ENCODE assay signal across 8 mouse cellular contexts in genomic region chr4:45083487-45083886, GRCm38 (mm10). TPM values are rescaled to one million over a fixed set of nuclear protein-coding genes. Genes with fewer than 3 reads are reported as not detected.
DNase-seq lines count a peak whose midpoint lies in the region; ATAC-seq lines count a peak whose summit lies in the region.

No protein-coding gene starts in this region.

- peak; percentile 21 for DNase-seq in 416B (ENCODE audit: low read depth)
- peak; percentile 30 for DNase-seq in fibroblast of lung, adult 2 months (ENCODE audit: low read depth)
- DNase-seq in layer of hippocampus, postnatal 25 days (ENCODE audit: extremely low spot score in 1 of 2, low spot score in 1 of 2): peak; percentile 11 to 22
- DNase-seq in testis, postnatal 10 days (ENCODE audit: low spot score): no peak
- no peak for DNase-seq in gastrocnemius, postnatal 36 days

- H3K36me3 ChIP-seq in erythroblast, embryonic 14.5 days (ENCODE audit: control insufficient read depth): peaks cover 13% of the 10 kb centered on the region
- H3K36me3 ChIP-seq in neural tube, embryonic 14.5 days (ENCODE audit: control insufficient read depth, insufficient read depth, low read length): no peaks in the 10 kb centered on the region

- 1% methylated on average over 8 of the region's 8 CpGs for WGBS in neural tube, embryonic 14.5 days

- H3K4me1 ChIP-seq in erythroblast, embryonic 14.5 days (ENCODE audit: control insufficient read depth): peaks cover 68% of the 10 kb centered on the region
- 0 out of 2 replicates have a peak, but pooled peaks cover 4% of the 10 kb centered on the region for H3K4me1 ChIP-seq in neural tube, embryonic 14.5 days (ENCODE audit: control insufficient read depth, insufficient read depth, low read length)

- H3K9ac ChIP-seq in neural tube, embryonic 14.5 days (replicated peaks; ENCODE audit: low read depth, low read length): peak overlapping the region; percentile 93; the same call in 1 of the 2 replicates

- no peak for ATAC-seq in erythroblast, adult 5-6 weeks (replicated peaks; ENCODE audit: low FRiP score, poor library complexity, severe bottlenecking)
- no peak for ATAC-seq in neural tube, embryonic 14.5 days (ENCODE audit: low read depth)

- no peaks in the 10 kb centered on the region for H3K27me3 ChIP-seq in erythroblast, embryonic 14.5 days (ENCODE audit: control insufficient read depth)
- no peaks in the 10 kb centered on the region; the same call in 1 of the 2 replicates for H3K27me3 ChIP-seq in neural tube, embryonic 14.5 days (ENCODE audit: control insufficient read depth, insufficient read depth, low read length)

- intact Hi-C loops in gastrocnemius, postnatal 36 days (cut with DNase I): no loop called here

- H3K4me2 ChIP-seq in neural tube, embryonic 14.5 days (ENCODE audit: low read depth, low read length): peak overlapping the region; percentile 69

- H3K4me3 ChIP-seq in erythroblast, embryonic 14.5 days (replicated peaks): peak overlapping the region; percentile 88
- H3K4me3 ChIP-seq in neural tube, embryonic 14.5 days (ENCODE audit: low read depth, low read length): peak overlapping the region; percentile 97

- peaks cover 2% of the 10 kb centered on the region; the same call in 1 of the 2 replicates for H3K9me3 ChIP-seq in erythroblast, embryonic 14.5 days (ENCODE audit: control insufficient read depth, low read length)
- H3K9me3 ChIP-seq in neural tube, embryonic 14.5 days (ENCODE audit: control insufficient read depth, low read length): no peaks in the 10 kb centered on the region

- no peak overlapping the region; the same call in 1 of the 2 replicates for H3K27ac ChIP-seq in neural tube, embryonic 14.5 days (ENCODE audit: low read depth, low read length)

RNA-seq across cellular contexts. Expression of gene Fbxo10, which starts 0.9 kb away (rescaled TPM):
- polyA plus RNA-seq in erythroblast, embryonic 14.5 days (2012): 0.60 and 0.71 TPM in 2 replicates
- 2.1 and 7.1 TPM in 2 replicates for total RNA-seq in erythroblast, adult 5-6 weeks (2015; ENCODE audit: low replicate concordance)
- total RNA-seq in erythroblast, adult 5-6 weeks (2017; ENCODE audit: low replicate concordance): 4.0 and 5.5 TPM in 2 replicates
- total RNA-seq in layer of hippocampus, postnatal 25 days (2021): 10 to 100 TPM; 41.1 to 44.4 TPM
- polyA plus RNA-seq in neural tube, embryonic 14.5 days (2014; fragmentation: Nextera tagmentation; extraction: Ambion mirVana): 12.9 and 14.5 TPM in 2 replicates
- total RNA-seq in gastrocnemius, postnatal 36 days (2021): 1 to 10 TPM; 2.2 to 2.4 TPM

RNA-seq across cellular contexts. Expression of gene Tomm5, which starts 24.4 kb away (rescaled TPM):
- polyA plus RNA-seq in erythroblast, embryonic 14.5 days (2012): 1.9 and 3.5 TPM in 2 replicates
- total RNA-seq in erythroblast, adult 5-6 weeks (2015; ENCODE audit: low replicate concordance): 27.6 and 42.7 TPM in 2 replicates
- total RNA-seq in erythroblast, adult 5-6 weeks (2017; ENCODE audit: low replicate concordance): 14.1 and 28.4 TPM in 2 replicates
- 10 to 100 TPM; 62.1 to 76.6 TPM for total RNA-seq in layer of hippocampus, postnatal 25 days (2021)
- 161 and 166 TPM in 2 replicates for polyA plus RNA-seq in neural tube, embryonic 14.5 days (2014; fragmentation: Nextera tagmentation; extraction: Ambion mirVana)
- 10 to 100 TPM; 75.1 to 79.8 TPM for total RNA-seq in gastrocnemius, postnatal 36 days (2021)

Comparison
In these comparisons a context has a peak if more than half of its experiments do, and no peak if none do; other contexts are left out.
1. DNase-seq: peak in 416B (single experiment), fibroblast of lung, adult 2 months (single experiment) and layer of hippocampus, postnatal 25 days (2 of 2); none in testis, postnatal 10 days (single experiment) and gastrocnemius, postnatal 36 days (0 of 2).
2. RNA of gene Fbxo10, which starts 0.9 kb away (total RNA-seq): 41.1 to 44.4 TPM in layer of hippocampus, postnatal 25 days; 2.1 to 7.1 TPM in erythroblast, adult 5-6 weeks and 2.2 to 2.4 TPM in gastrocnemius, postnatal 36 days; every median in the first group is over 4 times any median in the second.